Mouse (Mus musculus) midbrain, postnatal 0 days (tissue): ENCODE data around the gene Vps72. TPM values are rescaled to one million over a fixed set of nuclear protein-coding genes. Genes with fewer than 3 reads are reported as not detected.

Experiments used
- ATAC-seq: fragments of 200-750 bp; cut with Nextera tagmentation; 2 replicates; pipeline ENCODE4 v1.8.0; 2017; ENCODE audit warnings: moderate number of reproducible peaks, mild to moderate bottlenecking, moderate TSS enrichment, moderate library complexity; ENCODE audit not compliant: low FRiP score
- DNase-seq: peaks from one replicate; pipeline ENCODE4 v3.0.0-alpha.2; 2015; ENCODE audit warnings: low spot score
- H3K27ac ChIP-seq: fragments of 300-500 bp; sonication (generic); 2 replicates; pipeline ENCODE4 v1.5.1; 2014; ENCODE audit warnings: low read depth, mild to moderate bottlenecking, low read length, mixed read lengths
- H3K27me3 ChIP-seq: fragments of 300-500 bp; sonication (generic); 2 replicates; pipeline ENCODE4 v1.6.1; 2014; ENCODE audit warnings: low read length, control low read depth, mixed read lengths; ENCODE audit not compliant: insufficient read depth
- H3K36me3 ChIP-seq: fragments of 300-500 bp; sonication (generic); 2 replicates; pipeline ENCODE4 v1.6.1; 2014; ENCODE audit warnings: low read length, control low read depth, mixed read lengths; ENCODE audit not compliant: insufficient read depth
- H3K4me1 ChIP-seq: fragments of 300-500 bp; sonication (generic); 2 replicates; pipeline ENCODE4 v1.6.1; 2014; ENCODE audit warnings: mild to moderate bottlenecking, control low read depth, antibody characterized with exemption, low read length, mixed read lengths; ENCODE audit not compliant: insufficient read depth
- H3K4me2 ChIP-seq: fragments of 300-500 bp; sonication (generic); 2 replicates; pipeline ENCODE4 v1.6.1; 2014; ENCODE audit warnings: low read depth, mild to moderate bottlenecking, low read length, mixed read lengths; ENCODE audit not compliant: poor library complexity, severe bottlenecking
- H3K4me3 ChIP-seq: fragments of 300-500 bp; sonication (generic); 2 replicates; pipeline ENCODE4 v1.5.1; 2014; ENCODE audit warnings: low read depth, mild to moderate bottlenecking, low read length, moderate library complexity
- H3K9ac ChIP-seq: fragments of 300-500 bp; sonication (generic); replicated peaks from 2 replicates; pipeline ENCODE4 v1.6.1; 2014; ENCODE audit warnings: mild to moderate bottlenecking, low read length, moderate library complexity, mixed read lengths; ENCODE audit not compliant: poor library complexity, severe bottlenecking
- H3K9me3 ChIP-seq: fragments of 300-500 bp; sonication (generic); 2 replicates; pipeline ENCODE4 v1.6.1; 2016; ENCODE audit warnings: low read length, control low read depth
- CTCF ChIP-seq: IDR thresholded peaks from 2 replicates; pipeline ENCODE4 v1.5.1; 2016; ENCODE audit warnings: antibody characterized with exemption, mild to moderate bottlenecking
- WGBS: fragments of 180-500 bp; shearing (Covaris S2); extraction: QIAGEN DNeasy Blood & Tissue Kit; methylation state at CpG from one replicate; pipeline ENCODE4 v1.1.7; 2014; 5-methylcytosine and 5-hydroxymethylcytosine counted together
- polyA plus RNA-seq: library from polyadenylated mRNA; unstranded; fragments of >200 nt; fragmentation: Nextera tagmentation; extraction: Ambion mirVana; gene quantifications from 2 replicates; pipeline ENCODE4 v1.2.1, GENCODE M21; 2015
- total RNA-seq: library from RNA; depleted of rRNA; stranded (reverse); fragments of >200 nt; gene quantifications from 2 replicates; pipeline ENCODE4 v1.2.3, GENCODE M21; 2014

Gene Vps72
- total and polyA plus RNA-seq, 2 experiments from 2014 or later, result 84.7 to 136 TPM

DNA sequence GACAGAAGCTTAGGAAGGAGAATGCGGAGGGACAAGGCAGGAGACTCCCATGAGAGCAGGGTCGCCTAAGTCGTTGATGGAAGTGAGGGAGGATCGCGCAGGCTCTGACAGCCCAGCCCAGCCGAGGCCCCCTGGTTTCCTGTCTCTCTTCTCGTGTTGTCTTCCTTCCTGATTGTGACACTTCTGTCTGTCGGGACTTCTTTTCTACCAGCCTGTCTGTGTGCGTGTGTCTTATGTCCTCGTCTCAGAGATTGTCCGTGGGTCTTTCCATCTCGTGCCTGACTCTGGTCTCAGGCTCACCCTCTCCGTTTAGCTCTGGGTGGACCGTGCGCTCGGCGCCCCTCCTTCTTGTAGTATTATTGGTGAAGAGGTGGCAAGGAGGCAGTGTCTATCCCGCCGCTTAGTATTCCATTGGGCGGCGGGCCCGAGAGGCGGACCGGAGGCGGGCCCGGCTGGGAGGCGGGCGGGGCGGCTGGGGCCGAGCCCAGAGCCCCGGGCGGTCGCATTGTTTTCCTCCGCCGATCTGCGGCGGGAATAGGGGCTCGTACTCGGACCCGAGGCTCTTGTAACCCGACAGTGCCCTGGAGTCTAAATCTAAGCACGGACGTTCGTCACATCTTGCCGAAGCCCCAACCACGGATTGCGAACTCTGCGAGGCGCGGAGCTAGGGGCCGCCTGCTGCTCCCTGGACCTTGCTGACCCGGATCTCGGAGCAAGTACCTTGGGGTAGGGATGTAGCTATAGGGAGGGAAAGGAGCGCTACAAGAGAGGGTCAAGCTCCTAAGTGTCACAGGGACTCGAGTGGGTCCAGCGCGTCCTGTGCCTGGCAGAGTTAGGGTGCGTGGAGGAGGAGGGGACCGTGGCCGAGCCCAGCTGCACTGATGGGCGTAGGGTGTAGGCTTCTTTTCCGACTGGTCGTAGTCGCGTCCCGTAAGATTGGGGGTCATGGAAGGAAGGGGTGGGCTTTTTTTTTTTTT is 49.5 kb downstream of the Vps72 start, which contains the start of gene Sema6c:
Gene Sema6c (plus strand): TSS at position 471 of the 977 bp plus-strand sequence.
- H3K36me3 ChIP-seq, result peaks cover 2% of the 10 kb centered on the region
- ATAC-seq, result peak; percentile 94
- WGBS, result under 1% methylated on average over 65 of the region's 66 CpGs

GRCm38 (mm10) chr3:95161041-95161551 is 50.3 kb downstream of the Vps72 start:
- WGBS, result 2% methylated on average over 25 of the region's 30 CpGs
- ATAC-seq, result peak; percentile 31
- peaks cover 4% of the 10 kb centered on the region for H3K36me3 ChIP-seq
- H3K4me1 ChIP-seq, result peaks cover 30% of the 10 kb centered on the region
- no peaks in the 10 kb centered on the region for H3K27me3 ChIP-seq
- TF ChIP-seq CTCF, result no peak
- peak overlapping the region; percentile 76 for H3K4me2 ChIP-seq
- no peak for DNase-seq
- H3K9me3 ChIP-seq, result no peaks in the 10 kb centered on the region
- H3K9ac ChIP-seq, result peak overlapping the region; percentile 80
- peak overlapping the region; percentile 79 for H3K27ac ChIP-seq
- H3K4me3 ChIP-seq, result peak overlapping the region; percentile 85

More for the DNA sequence above, 49.5 kb downstream of the Vps72 start, which contains the start of gene Sema6c:
- Histone ChIP-seq H3K4me3 (peak within 1 kb of the TSS; percentile 85), H3K9ac (peak within 1 kb of the TSS; percentile 80), H3K9me3 (no peaks in the 10 kb centered on the region), H3K27ac (peak within 1 kb of the TSS; percentile 79), H3K27me3 (no peaks in the 10 kb centered on the region), H3K4me2 (peak within 1 kb of the TSS; percentile 76), H3K4me1 (peaks cover 30% of the 10 kb centered on the region)
- no peak; the same call in 1 of the 2 replicates for TF ChIP-seq CTCF
- DNase-seq, result peak; percentile 96

GRCm38 (mm10) chr3:95161618-95162344 is 51.0 kb downstream of the Vps72 start:
- ATAC-seq (0 out of 2 replicates have a peak, but pooled peaks have one; percentile 5), DNase-seq (peak; percentile 42)
- Histone ChIP-seq H3K36me3 (peaks cover 9% of the 10 kb centered on the region), H3K4me1 (peaks cover 30% of the 10 kb centered on the region), H3K27ac (peak overlapping the region; percentile 79), H3K4me2 (peak overlapping the region; percentile 76), H3K27me3 (no peaks in the 10 kb centered on the region), H3K4me3 (peak overlapping the region; percentile 85), H3K9ac (peak overlapping the region; percentile 80), H3K9me3 (no peaks in the 10 kb centered on the region)
- 0% methylated on average over 9 of the region's 9 CpGs for WGBS
- no peak for TF ChIP-seq CTCF

DNA sequence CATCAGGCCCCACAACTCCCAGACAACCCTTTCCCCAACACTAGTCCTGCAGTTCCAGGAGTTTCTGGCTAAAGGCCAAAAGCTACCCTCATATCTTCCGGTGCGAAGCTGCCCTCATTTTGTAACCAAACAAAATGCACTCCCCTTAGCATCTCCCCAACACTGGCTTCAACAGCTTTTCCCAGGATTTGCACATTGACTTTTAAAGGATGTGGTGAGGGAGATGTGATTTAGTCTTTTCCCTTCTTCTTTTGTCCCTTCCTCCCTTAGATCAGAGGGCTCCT is 51.5 kb downstream of the Vps72 start:
- peak overlapping the region; percentile 80 for H3K9ac ChIP-seq
- no peak for TF ChIP-seq CTCF

GRCm38 (mm10) chr3:95163419-95164255 is 52.8 kb downstream of the Vps72 start:
- Histone ChIP-seq H3K9me3 (no peaks in the 10 kb centered on the region), H3K4me1 (peaks cover 30% of the 10 kb centered on the region), H3K9ac (0 out of 2 replicates have a peak overlapping the region, but pooled peaks have one; percentile 5), H3K27ac (no peak overlapping the region), H3K4me3 (no peak overlapping the region), H3K36me3 (peaks cover 28% of the 10 kb centered on the region), H3K4me2 (peak overlapping the region; percentile 76; the same call in 1 of the 2 replicates), H3K27me3 (no peaks in the 10 kb centered on the region)
- no peak for TF ChIP-seq CTCF
- ATAC-seq (no peak), DNase-seq (peak; percentile 47)
- 49% methylated on average over 11 of the region's 11 CpGs for WGBS

More for the DNA sequence above, 51.5 kb downstream of the Vps72 start:
- Histone ChIP-seq H3K4me1 (peaks cover 30% of the 10 kb centered on the region), H3K36me3 (peaks cover 14% of the 10 kb centered on the region), H3K27ac (peak overlapping the region; percentile 79), H3K9me3 (no peaks in the 10 kb centered on the region), H3K27me3 (no peaks in the 10 kb centered on the region), H3K4me3 (peak overlapping the region; percentile 85), H3K4me2 (peak overlapping the region; percentile 76)
- 11% methylated on average over 2 of the region's 2 CpGs for WGBS
- DNase-seq (no peak), ATAC-seq (no peak)
